Comparison of ENCODE assay signal across 29 mouse cellular contexts in the genomic region with DNA sequence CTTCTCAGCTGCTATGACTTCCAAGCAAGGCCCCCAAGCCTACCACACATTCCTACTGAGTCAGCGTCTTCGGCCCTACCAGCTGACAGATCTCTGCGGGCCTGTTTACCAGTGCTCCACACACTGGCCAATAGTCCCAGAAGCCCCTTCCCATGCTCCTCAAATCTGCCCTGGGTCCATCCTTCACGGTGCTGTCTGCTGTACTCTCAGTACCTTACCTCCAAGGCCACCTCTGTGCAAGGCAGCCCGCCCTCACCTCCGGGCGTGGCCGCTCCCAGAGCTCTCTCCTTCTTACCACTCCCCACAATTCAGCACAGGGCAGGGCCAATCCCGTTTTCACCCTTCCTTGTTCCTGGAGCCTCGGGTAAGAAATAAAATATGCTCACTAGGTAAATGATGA. TPM values are rescaled to one million over a fixed set of nuclear protein-coding genes. Genes with fewer than 3 reads are reported as not detected.
DNase-seq lines count a peak whose midpoint lies in the region; ATAC-seq and TF ChIP-seq lines count a peak whose summit lies in the region.
"Had no signal": no experiment of that assay in that cellular context is flagged by ENCODE, and none has a peak within 500 bp of the region (broad histone marks: within the 10 kb centered on the region; RNA-seq: fewer than 3 reads in every experiment).

No protein-coding gene starts in this region.

- no peaks in the 10 kb centered on the region for H3K9me3 ChIP-seq in hindbrain, embryonic 15.5 days
- no peaks in the 10 kb centered on the region for H3K9me3 ChIP-seq in hindbrain, embryonic 16.5 days (ENCODE audit: control insufficient read depth, low read length)
- H3K9me3 ChIP-seq in E14TG2a.4 (ENCODE audit: low read length): no peaks in the 10 kb centered on the region
- H3K9me3 ChIP-seq in intestine, embryonic 16.5 days (ENCODE audit: control insufficient read depth, low read length): no peaks in the 10 kb centered on the region
- H3K9me3 ChIP-seq: embryonic facial prominence, embryonic 12.5 days; forebrain, embryonic 10.5 days; G1E; hindbrain, embryonic 10.5 days; kidney, embryonic 15.5 days; lung, embryonic 15.5 days; midbrain, embryonic 12.5 days; neural tube, embryonic 13.5 days had no signal

- DNase-seq in ES-CJ7 (ENCODE audit: low read depth, low spot score): peak; percentile 19
- DNase-seq in left cerebral cortex, adult 18-20 months (ENCODE audit: low spot score in 2 of 2): no peak
- no peak for DNase-seq in embryo, embryonic 10.5 days (ENCODE audit: low spot score)
- no peak for DNase-seq in lung, postnatal 10 days
- DNase-seq: adrenal gland, adult 2 months; adrenal gland, postnatal 36 days; cerebellum, adult 2 months; cerebellum, postnatal 25 days; heart, postnatal 14 days; kidney, postnatal 25 days; lung, postnatal 36 days; right cerebral cortex, postnatal 4 days; thymus, postnatal 4 days had no signal

- H3K36me3 ChIP-seq in hindbrain, embryonic 15.5 days: 0 out of 2 replicates have a peak, but pooled peaks cover 10% of the 10 kb centered on the region
- peaks cover 5% of the 10 kb centered on the region; the same call in 1 of the 2 replicates for H3K36me3 ChIP-seq in hindbrain, embryonic 16.5 days (ENCODE audit: control insufficient read depth, insufficient read depth, low read length)
- peaks cover 7% of the 10 kb centered on the region; the same call in 1 of the 2 replicates for H3K36me3 ChIP-seq in E14TG2a.4 (ENCODE audit: insufficient read depth, low read length)
- H3K36me3 ChIP-seq in intestine, embryonic 16.5 days (ENCODE audit: control insufficient read depth, insufficient read depth, low read length): no peaks in the 10 kb centered on the region
- H3K36me3 ChIP-seq: hindbrain, embryonic 10.5 days; lung, embryonic 15.5 days had no signal

- TF ChIP-seq CTCF in E14TG2a.4 (conservative IDR thresholded peaks at IDR 0.05; ENCODE audit: low read length): no peak

- H3K27me3 ChIP-seq in hindbrain, embryonic 15.5 days: no peaks in the 10 kb centered on the region
- H3K27me3 ChIP-seq in hindbrain, embryonic 16.5 days (replicated peaks; ENCODE audit: control insufficient read depth, insufficient read depth, low read length): no peaks in the 10 kb centered on the region
- H3K27me3 ChIP-seq in E14TG2a.4 (ENCODE audit: insufficient read depth, low read length): no peaks in the 10 kb centered on the region
- no peaks in the 10 kb centered on the region for H3K27me3 ChIP-seq in intestine, embryonic 16.5 days (replicated peaks; ENCODE audit: control insufficient read depth, insufficient read depth, low read length)
- H3K27me3 ChIP-seq: embryonic facial prominence, embryonic 12.5 days; kidney, embryonic 15.5 days; lung, embryonic 15.5 days; midbrain, embryonic 12.5 days; neural tube, embryonic 13.5 days; Patski had no signal

- 0 out of 2 replicates have a peak, but pooled peaks have one; percentile 30 for ATAC-seq in hindbrain, embryonic 15.5 days (ENCODE audit: low FRiP score, low read depth)
- no peak for ATAC-seq in hindbrain, embryonic 16.5 days
- ATAC-seq in intestine, embryonic 16.5 days: peak; percentile 79
- ATAC-seq: CD4-positive, CD25-positive, alpha-beta regulatory T cell, adult 4 months; forebrain, embryonic 16.5 days; inflammation-experienced regulatory T-cells, adult 6 months; Patski had no signal

- no peak overlapping the region for H3K4me3 ChIP-seq in hindbrain, embryonic 15.5 days
- no peak overlapping the region for H3K4me3 ChIP-seq in hindbrain, embryonic 16.5 days (ENCODE audit: low read length)
- H3K4me3 ChIP-seq in E14TG2a.4 (replicated peaks; ENCODE audit: low read length): 0 out of 2 replicates have a peak overlapping the region, but pooled peaks have one; percentile 17
- no peak overlapping the region for H3K4me3 ChIP-seq in intestine, embryonic 16.5 days (ENCODE audit: low read length)
- H3K4me3 ChIP-seq: embryonic facial prominence, embryonic 12.5 days; forebrain, embryonic 10.5 days; hindbrain, embryonic 10.5 days; kidney, embryonic 15.5 days; lung, embryonic 15.5 days; midbrain, embryonic 12.5 days; neural tube, embryonic 13.5 days had no signal

- H3K4me2 ChIP-seq in hindbrain, embryonic 15.5 days: no peak overlapping the region
- no peak overlapping the region for H3K4me2 ChIP-seq in hindbrain, embryonic 16.5 days (ENCODE audit: low read length)
- no peak overlapping the region for H3K4me2 ChIP-seq in intestine, embryonic 16.5 days (ENCODE audit: low read depth, low read length)
- H3K4me2 ChIP-seq: embryonic facial prominence, embryonic 12.5 days; kidney, embryonic 15.5 days; lung, embryonic 15.5 days; midbrain, embryonic 12.5 days; neural tube, embryonic 13.5 days had no signal

- H3K4me1 ChIP-seq in hindbrain, embryonic 15.5 days (replicated peaks): no peaks in the 10 kb centered on the region
- no peaks in the 10 kb centered on the region for H3K4me1 ChIP-seq in hindbrain, embryonic 16.5 days (ENCODE audit: control insufficient read depth, insufficient read depth, low read depth, low read length)
- H3K4me1 ChIP-seq in E14TG2a.4 (replicated peaks; ENCODE audit: low read depth, low read length): peaks cover 37% of the 10 kb centered on the region
- no peaks in the 10 kb centered on the region for H3K4me1 ChIP-seq in intestine, embryonic 16.5 days (ENCODE audit: control insufficient read depth, insufficient read depth, low read length)
- H3K4me1 ChIP-seq: embryonic facial prominence, embryonic 12.5 days; kidney, embryonic 15.5 days; lung, embryonic 15.5 days; midbrain, embryonic 12.5 days; neural tube, embryonic 13.5 days had no signal

- no peak overlapping the region for H3K9ac ChIP-seq in hindbrain, embryonic 15.5 days
- H3K9ac ChIP-seq in hindbrain, embryonic 16.5 days (ENCODE audit: low read depth, low read length): no peak overlapping the region
- H3K9ac ChIP-seq in intestine, embryonic 16.5 days (ENCODE audit: low read depth, low read length): no peak overlapping the region
- H3K9ac ChIP-seq: embryonic facial prominence, embryonic 12.5 days; kidney, embryonic 15.5 days; lung, embryonic 15.5 days; midbrain, embryonic 12.5 days; neural tube, embryonic 13.5 days had no signal

- H3K27ac ChIP-seq in hindbrain, embryonic 15.5 days (replicated peaks): no peak overlapping the region
- H3K27ac ChIP-seq in hindbrain, embryonic 16.5 days (ENCODE audit: low read depth, low read length): no peak overlapping the region
- H3K27ac ChIP-seq in intestine, embryonic 16.5 days (ENCODE audit: low read length): no peak overlapping the region
- H3K27ac ChIP-seq: embryonic facial prominence, embryonic 12.5 days; forebrain, embryonic 10.5 days; hindbrain, embryonic 10.5 days; kidney, embryonic 15.5 days; lung, embryonic 15.5 days; midbrain, embryonic 12.5 days; neural tube, embryonic 13.5 days had no signal

- 90% methylated on average over 10 of the region's 10 CpGs for WGBS in hindbrain, embryonic 15.5 days
- 91% methylated on average over 10 of the region's 10 CpGs for WGBS in hindbrain, embryonic 16.5 days
- 66% methylated on average over 10 of the region's 10 CpGs for WGBS in intestine, embryonic 16.5 days

RNA-seq across cellular contexts. Expression of gene Cenpo, which starts 11.6 kb away (rescaled TPM):
- 7.8 and 8.4 TPM in 2 replicates for polyA plus RNA-seq in hindbrain, embryonic 15.5 days (2015; fragmentation: Nextera tagmentation; extraction: Ambion mirVana)
- 7.3 and 8.4 TPM in 2 replicates for polyA plus RNA-seq in hindbrain, embryonic 16.5 days (2015; fragmentation: Nextera tagmentation; extraction: Ambion mirVana)
- polyA plus RNA-seq in intestine, embryonic 16.5 days (2015; fragmentation: Nextera tagmentation; extraction: Ambion mirVana): 9.8 and 11.1 TPM in 2 replicates
- total RNA-seq in left cerebral cortex, adult 18-20 months (2021): 1 to 10 TPM; 3.2 to 3.7 TPM

RNA-seq across cellular contexts. Expression of gene Ptrhd1, which starts 11.9 kb away (rescaled TPM):
- 5.7 and 5.9 TPM in 2 replicates for polyA plus RNA-seq in hindbrain, embryonic 15.5 days (2015; fragmentation: Nextera tagmentation; extraction: Ambion mirVana)
- polyA plus RNA-seq in hindbrain, embryonic 16.5 days (2015; fragmentation: Nextera tagmentation; extraction: Ambion mirVana): 7.4 and 7.6 TPM in 2 replicates
- polyA plus RNA-seq in intestine, embryonic 16.5 days (2015; fragmentation: Nextera tagmentation; extraction: Ambion mirVana): 5.5 and 5.6 TPM in 2 replicates
- 1 to 10 TPM; 8.0 to 8.6 TPM for total RNA-seq in left cerebral cortex, adult 18-20 months (2021)
